Mouse (Mus musculus) bone marrow macrophage, adult 2 months (primary cell): Measurements from ENCODE around the gene Gon4l. TPM values are rescaled to one million over a fixed set of nuclear protein-coding genes. Genes with fewer than 3 reads are reported as not detected.
"Not testable (repeated sequence)": the region's sequence is repeated elsewhere in the genome, so short reads cannot be mapped to it uniquely, and the experiment has no call there.

ENCODE experiments used
- H3K27ac ChIP-seq: 2 replicates; pipeline ENCODE4 v1.5.1; 2012; ENCODE audit warnings: low read depth, low read length; ENCODE audit not compliant: insufficient read depth
- H3K4me1 ChIP-seq: 2 replicates; pipeline ENCODE4 v1.6.1; 2012; ENCODE audit warnings: low read length; ENCODE audit not compliant: control insufficient read depth, insufficient read depth
- H3K4me3 ChIP-seq: 2 replicates; pipeline ENCODE4 v1.5.1; 2012; ENCODE audit warnings: mild to moderate bottlenecking, low read length, moderate library complexity; ENCODE audit not compliant: insufficient read depth
- CTCF ChIP-seq: IDR thresholded peaks from 2 replicates; pipeline ENCODE4 v1.5.1; 2012; ENCODE audit warnings: low read depth, mild to moderate bottlenecking, low read length, moderate library complexity
- POLR2A ChIP-seq: IDR thresholded peaks from 2 replicates; pipeline ENCODE4 v1.6.1; 2012; ENCODE audit warnings: mild to moderate bottlenecking, low read depth, low read length, borderline replicate concordance
- polyA plus RNA-seq: library from polyadenylated mRNA; stranded (reverse); fragments of >200 nt; gene quantifications from 2 replicates; pipeline ENCODE4 v1.2.4, GENCODE M21; 2012; ENCODE audit not compliant: missing spikeins, insufficient read depth, insufficient read length

The Gon4l gene
- polyA plus RNA-seq, 1 experiment, result 23.2 TPM

- no peaks in the 10 kb centered on the region for H3K4me1 ChIP-seq
- TF ChIP-seq POLR2A, result no peak
- no peak for TF ChIP-seq CTCF
These were observed 20.8 kb downstream of the Gon4l start for GRCm38 (mm10) chr3:88855837-88856236.

GRCm38 (mm10) chr3:88862129-88862528, 27.1 kb downstream of the Gon4l start:
- no peak for TF ChIP-seq POLR2A
- Histone ChIP-seq H3K27ac (no peak overlapping the region), H3K4me1 (peaks cover 2% of the 10 kb centered on the region; the same call in 1 of the 2 replicates), H3K4me3 (no peak overlapping the region)

More at GRCm38 (mm10) chr3:88855837-88856236, 20.8 kb downstream of the Gon4l start:
- Histone ChIP-seq H3K4me3 (no peak overlapping the region), H3K27ac (no peak overlapping the region)

GRCm38 (mm10) chr3:88866735-88867134, 31.7 kb downstream of the Gon4l start:
- H3K4me3 ChIP-seq, H3K4me1 ChIP-seq, H3K27ac ChIP-seq: not testable (repeated sequence)

- H3K27ac ChIP-seq, H3K4me3 ChIP-seq, H3K4me1 ChIP-seq: not testable (repeated sequence)
These were observed 32.1 kb downstream of the Gon4l start for GRCm38 (mm10) chr3:88867177-88867576.

- H3K4me1 ChIP-seq, H3K4me3 ChIP-seq, H3K27ac ChIP-seq: not testable (repeated sequence)
These were observed 33.4 kb downstream of the Gon4l start for GRCm38 (mm10) chr3:88868449-88868848.

GRCm38 (mm10) chr3:88882536-88882935, 47.5 kb downstream of the Gon4l start:
- H3K4me3 ChIP-seq, H3K27ac ChIP-seq, H3K4me1 ChIP-seq: not testable (repeated sequence)

- not testable (repeated sequence) for H3K27ac ChIP-seq, H3K4me3 ChIP-seq, H3K4me1 ChIP-seq
These were observed 58.0 kb downstream of the Gon4l start for GRCm38 (mm10) chr3:88893011-88893410.

- Histone ChIP-seq H3K4me1 (no peaks in the 10 kb centered on the region), H3K27ac (no peak overlapping the region), H3K4me3 (no peak overlapping the region)
- TF ChIP-seq POLR2A, result no peak
- no peak for TF ChIP-seq CTCF
These were observed 69.8 kb downstream of the Gon4l start for GRCm38 (mm10) chr3:88904803-88905202.

- TF ChIP-seq POLR2A (no peak), CTCF (no peak)
- Histone ChIP-seq H3K4me1 (no peaks in the 10 kb centered on the region), H3K4me3 (no peak overlapping the region), H3K27ac (no peak overlapping the region)
These were observed 70.2 kb downstream of the Gon4l start for GRCm38 (mm10) chr3:88905209-88905608.

- Histone ChIP-seq H3K27ac (no peak overlapping the region), H3K4me3 (no peak overlapping the region), H3K4me1 (no peaks in the 10 kb centered on the region)
- TF ChIP-seq CTCF (no peak), POLR2A (no peak)
These were observed 70.7 kb downstream of the Gon4l start for GRCm38 (mm10) chr3:88905741-88906140.

DNA sequence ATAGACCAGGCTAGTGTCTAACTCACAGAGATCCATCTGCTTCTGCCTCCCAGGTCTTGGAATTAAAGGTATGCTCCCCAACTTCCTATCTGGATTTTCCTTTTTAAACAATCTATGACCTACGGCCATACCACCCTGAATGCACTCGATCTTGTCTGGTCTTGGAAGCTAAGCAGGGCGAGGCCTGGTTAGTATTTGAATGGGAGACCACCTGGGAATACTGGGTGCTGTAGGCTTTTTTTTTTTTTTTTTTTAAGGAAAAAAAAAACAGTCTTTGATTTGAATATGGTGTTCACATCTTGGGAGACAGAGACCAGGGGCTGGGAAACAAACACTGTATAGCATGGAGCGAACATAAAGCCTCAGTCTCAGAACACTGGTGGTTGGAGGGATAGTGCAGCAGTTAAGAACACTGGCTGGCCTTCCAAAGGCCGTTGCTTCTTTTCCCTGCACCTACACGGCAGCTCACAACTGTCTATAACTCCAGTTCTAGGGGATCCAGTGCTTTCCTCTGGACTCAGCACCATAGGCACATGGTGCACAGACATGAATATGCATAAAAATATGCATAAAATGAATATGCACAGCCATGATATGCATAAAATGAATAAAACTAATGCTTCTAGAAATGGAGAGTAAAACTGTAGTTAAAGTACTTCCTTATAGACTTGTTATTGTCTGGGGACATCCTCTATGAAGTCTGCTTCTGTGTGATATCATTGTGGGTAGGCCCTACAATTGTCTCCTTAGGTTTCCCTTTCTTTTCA, 71.5 kb downstream of the Gon4l start:
- no peak overlapping the region for H3K27ac ChIP-seq
- H3K4me3 ChIP-seq, result no peak overlapping the region
- H3K4me1 ChIP-seq, result no peaks in the 10 kb centered on the region
- TF ChIP-seq CTCF, result no peak
- TF ChIP-seq POLR2A, result no peak
